Mouse (Mus musculus): ENCODE data around the gene Adgrg6. TPM values are rescaled to one million over a fixed set of nuclear protein-coding genes. Genes with fewer than 3 reads are reported as not detected.
A peak's percentile ranks its signal among the peaks of the same experiment; 100 is the strongest.

The Adgrg6 gene
- polyA plus RNA-seq, 2 experiments: 0.38 to 0.45 TPM

GRCm38 (mm10) chr10:14574255-14574654, 28.8 kb upstream of the Adgrg6 start:
- Histone ChIP-seq H3K9me3 (ENCODE audit: control insufficient read depth, low read length) (no peaks in the 10 kb centered on the region), H3K4me1 (replicated peaks; ENCODE audit: control insufficient read depth in 2 of 2, insufficient read depth in 2 of 2, low read length in 1 of 2) (no peaks in the 10 kb centered on the region), H3K27me3 (ENCODE audit: control insufficient read depth, insufficient read depth, low read length) (no peaks in the 10 kb centered on the region), H3K27ac (no peak overlapping the region), H3K36me3 (replicated peaks; ENCODE audit: control insufficient read depth, insufficient read depth, low read depth) (no peaks in the 10 kb centered on the region), H3K4me2 (ENCODE audit: low read depth) (no peak overlapping the region), H3K4me3 (ENCODE audit: insufficient read depth in 1 of 2, low read depth in 2 of 2, low read length in 2 of 2) (no peak overlapping the region), H3K9ac (replicated peaks) (no peak overlapping the region)
- TF ChIP-seq EP300 (IDR thresholded peaks at IDR 0.05; ENCODE audit: low read depth): no peak
- no peak for TF ChIP-seq CTCF (IDR thresholded peaks at IDR 0.05; ENCODE audit: low read depth)
- ATAC-seq (ENCODE audit: insufficient read depth) (no peak), DNase-seq (ENCODE audit: low read depth in 3 of 3, low spot score in 3 of 3) (no peak)
- 61% methylated on average over 4 of the region's 4 CpGs for WGBS (ENCODE audit: insufficient replicate concordance)

GRCm38 (mm10) chr10:14571143-14571542, 25.7 kb upstream of the Adgrg6 start:
- H3K9me3 ChIP-seq (ENCODE audit: control insufficient read depth, low read length): no peaks in the 10 kb centered on the region
- H3K4me2 ChIP-seq (ENCODE audit: low read depth): no peak overlapping the region
- H3K27ac ChIP-seq: no peak overlapping the region
- H3K4me1 ChIP-seq (replicated peaks; ENCODE audit: control insufficient read depth in 2 of 2, insufficient read depth in 2 of 2, low read length in 1 of 2): no peaks in the 10 kb centered on the region
- DNase-seq (ENCODE audit: low read depth in 3 of 3, low spot score in 3 of 3) (no peak), ATAC-seq (ENCODE audit: insufficient read depth) (no peak)
- no peak for TF ChIP-seq EP300 (IDR thresholded peaks at IDR 0.05; ENCODE audit: low read depth)
- no peak for TF ChIP-seq CTCF (IDR thresholded peaks at IDR 0.05; ENCODE audit: low read depth)
- no peak overlapping the region for H3K9ac ChIP-seq (replicated peaks)
- H3K36me3 ChIP-seq (replicated peaks; ENCODE audit: control insufficient read depth, insufficient read depth, low read depth): no peaks in the 10 kb centered on the region
- no peaks in the 10 kb centered on the region for H3K27me3 ChIP-seq (ENCODE audit: control insufficient read depth, insufficient read depth, low read length)
- H3K4me3 ChIP-seq (ENCODE audit: insufficient read depth in 1 of 2, low read depth in 2 of 2, low read length in 2 of 2): no peak overlapping the region

GRCm38 (mm10) chr10:14570616-14571015, 25.2 kb upstream of the Adgrg6 start:
- no peak for TF ChIP-seq CTCF (IDR thresholded peaks at IDR 0.05; ENCODE audit: low read depth)
- no peak for TF ChIP-seq EP300 (IDR thresholded peaks at IDR 0.05; ENCODE audit: low read depth)
- H3K9me3 ChIP-seq (ENCODE audit: control insufficient read depth, low read length): no peaks in the 10 kb centered on the region
- 23% methylated on average over 2 of the region's 2 CpGs for WGBS (ENCODE audit: insufficient replicate concordance)

GRCm38 (mm10) chr10:14546111-14546551, 672 bp upstream of the Adgrg6 start:
- DNase-seq (ENCODE audit: low read depth in 3 of 3, low spot score in 3 of 3) (no peak), ATAC-seq (ENCODE audit: insufficient read depth) (no peak)
- Histone ChIP-seq H3K4me1 (replicated peaks; ENCODE audit: control insufficient read depth in 2 of 2, insufficient read depth in 2 of 2, low read length in 1 of 2) (no peaks in the 10 kb centered on the region), H3K27me3 (ENCODE audit: control insufficient read depth, insufficient read depth, low read length) (peaks cover 19% of the 10 kb centered on the region), H3K36me3 (replicated peaks; ENCODE audit: control insufficient read depth, insufficient read depth, low read depth) (no peaks in the 10 kb centered on the region), H3K4me2 (ENCODE audit: low read depth) (no peak overlapping the region), H3K27ac (no peak overlapping the region), H3K9ac (replicated peaks) (no peak overlapping the region), H3K4me3 (ENCODE audit: insufficient read depth in 1 of 2, low read depth in 2 of 2, low read length in 2 of 2) (no peak overlapping the region), H3K9me3 (ENCODE audit: control insufficient read depth, low read length) (no peaks in the 10 kb centered on the region)
- WGBS (ENCODE audit: insufficient replicate concordance): 19% methylated on average over 7 of the region's 7 CpGs
- TF ChIP-seq EP300 (IDR thresholded peaks at IDR 0.05; ENCODE audit: low read depth) (no peak), CTCF (IDR thresholded peaks at IDR 0.05; ENCODE audit: low read depth) (no peak)

More at GRCm38 (mm10) chr10:14570616-14571015, 25.2 kb upstream of the Adgrg6 start:
- Histone ChIP-seq H3K4me1 (replicated peaks; ENCODE audit: control insufficient read depth in 2 of 2, insufficient read depth in 2 of 2, low read length in 1 of 2) (no peaks in the 10 kb centered on the region), H3K36me3 (replicated peaks; ENCODE audit: control insufficient read depth, insufficient read depth, low read depth) (no peaks in the 10 kb centered on the region), H3K9ac (replicated peaks) (no peak overlapping the region), H3K4me3 (ENCODE audit: insufficient read depth in 1 of 2, low read depth in 2 of 2, low read length in 2 of 2) (no peak overlapping the region), H3K4me2 (ENCODE audit: low read depth) (no peak overlapping the region), H3K27ac (no peak overlapping the region), H3K27me3 (ENCODE audit: control insufficient read depth, insufficient read depth, low read length) (no peaks in the 10 kb centered on the region)
- DNase-seq (ENCODE audit: low read depth in 3 of 3, low spot score in 3 of 3) (no peak), ATAC-seq (ENCODE audit: insufficient read depth) (no peak)

GRCm38 (mm10) chr10:14544608-14544940, 885 bp downstream of the Adgrg6 start:
- WGBS (ENCODE audit: insufficient replicate concordance): 8% methylated on average over 9 of the region's 9 CpGs
- Histone ChIP-seq H3K4me1 (replicated peaks; ENCODE audit: control insufficient read depth in 2 of 2, insufficient read depth in 2 of 2, low read length in 1 of 2) (no peaks in the 10 kb centered on the region), H3K27ac (no peak overlapping the region), H3K9me3 (ENCODE audit: control insufficient read depth, low read length) (no peaks in the 10 kb centered on the region), H3K4me2 (ENCODE audit: low read depth) (peak overlapping the region; percentile 48), H3K9ac (replicated peaks) (no peak overlapping the region), H3K4me3 (ENCODE audit: insufficient read depth in 1 of 2, low read depth in 2 of 2, low read length in 2 of 2) (peak overlapping the region; percentile 35 to 45), H3K36me3 (replicated peaks; ENCODE audit: control insufficient read depth, insufficient read depth, low read depth) (no peaks in the 10 kb centered on the region), H3K27me3 (ENCODE audit: control insufficient read depth, insufficient read depth, low read length) (peaks cover 19% of the 10 kb centered on the region)
- ATAC-seq (ENCODE audit: insufficient read depth) (no peak), DNase-seq (ENCODE audit: low read depth in 3 of 3, low spot score in 3 of 3) (no peak)
- no peak for TF ChIP-seq CTCF (IDR thresholded peaks at IDR 0.05; ENCODE audit: low read depth)
- TF ChIP-seq EP300 (IDR thresholded peaks at IDR 0.05; ENCODE audit: low read depth): no peak

Measured in liver, embryonic 14.5 days (tissue).